Mouse (Mus musculus) gastrocnemius, adult 2 months (tissue): ENCODE measurements at regions not wholly inside any gene's neighbourhood (a gene's known extent, or its start where the extent isn't known, plus 50 kb on each side); places are given as distances from the start of the nearest gene placed in this dataset.

Experiments
- DNase-seq: peaks from one replicate; pipeline ENCODE4 v3.0.0; 2022
- H3K27ac ChIP-seq: fragments of 200-600 bp; 2 replicates; pipeline ENCODE4 v1.8.1; 2022; ENCODE audit warnings: mild to moderate bottlenecking
- H3K4me3 ChIP-seq: fragments of 200-600 bp; 2 replicates; pipeline ENCODE4 v1.8.1; 2022; ENCODE audit warnings: mild to moderate bottlenecking, moderate library complexity
- CTCF ChIP-seq: fragments of 200-600 bp; IDR thresholded peaks from 2 replicates; pipeline ENCODE4 v1.8.1; 2022; ENCODE audit warnings: antibody characterized with exemption, mild to moderate bottlenecking, moderate library complexity
- intact Hi-C: fragments of 180-260 bp; cut with DNase I; formaldehyde crosslinking; loops from one replicate; pipeline ENCODE4 v1.15.1; 2025

- no peak for TF ChIP-seq CTCF
- DNase-seq: no peak
- intact Hi-C loops: no loop called here
- no peak overlapping the region for H3K27ac ChIP-seq
- no peak overlapping the region for H3K4me3 ChIP-seq
Observed at GRCm38 (mm10) chr4:64958843-64959242, 165.1 kb upstream of the Pappa start.

- TF ChIP-seq CTCF: no peak
- Histone ChIP-seq H3K27ac (no peak overlapping the region), H3K4me3 (no peak overlapping the region)
- intact Hi-C loops: no loop called here
- DNase-seq: no peak
Observed at GRCm38 (mm10) chr4:64961796-64962195, 162.2 kb upstream of the Pappa start.
